Mouse (Mus musculus): ENCODE data around the gene Mau2.

GRCm38 (mm10) chr8:70012350-70012749 lies 30.2 kb downstream of the Mau2 start:
- TF ChIP-seq POLR2A (IDR thresholded peaks at IDR 0.05; ENCODE audit: borderline replicate concordance, control insufficient read depth, low read depth, low read length) (no peak), CTCF (IDR thresholded peaks at IDR 0.05; ENCODE audit: control insufficient read depth, insufficient read depth, low read length) (no peak)

All from bone marrow, adult 2 months (tissue).